Mouse (Mus musculus) spleen, adult 2 months (tissue): ENCODE results near the gene Gm37240. TPM values are rescaled to one million over a fixed set of nuclear protein-coding genes. Genes with fewer than 3 reads are reported as not detected.

Source experiments
- DNase-seq, 2 experiments: peaks; one replicate each; pipeline versions ENCODE4 v3.0.0 to v3.0.0-alpha.2; 2012 to 2021; ENCODE audit warnings: low spot score in 2 of 2, low read depth in 1 of 2
- H3K27ac ChIP-seq: fragments of 200-500 bp; 2 replicates; pipeline ENCODE4 v1.5.1; 2012; ENCODE audit warnings: low read length, inconsistent platforms; ENCODE audit not compliant: insufficient read depth
- H3K27me3 ChIP-seq: fragments of 200-500 bp; 2 replicates; pipeline ENCODE4 v1.6.1; 2012; ENCODE audit warnings: mild to moderate bottlenecking, moderate library complexity, low read length, inconsistent platforms; ENCODE audit not compliant: control insufficient read depth, insufficient read depth
- H3K36me3 ChIP-seq: fragments of 200-500 bp; 2 replicates; pipeline ENCODE4 v1.6.1; 2012; ENCODE audit warnings: mild to moderate bottlenecking, low read length, inconsistent platforms; ENCODE audit not compliant: control insufficient read depth, insufficient read depth
- H3K4me1 ChIP-seq: fragments of 200-500 bp; 2 replicates; pipeline ENCODE4 v1.6.1; 2011; ENCODE audit warnings: inconsistent platforms; ENCODE audit not compliant: control insufficient read depth, insufficient read depth, insufficient read length
- H3K4me3 ChIP-seq: fragments of 200-500 bp; 2 replicates; pipeline ENCODE4 v1.5.1; 2011; ENCODE audit warnings: mild to moderate bottlenecking, inconsistent platforms; ENCODE audit not compliant: insufficient read depth, insufficient read length; ENCODE audit errors: extremely low read depth
- CTCF ChIP-seq: fragments of 200-500 bp; IDR thresholded peaks from 2 replicates; pipeline ENCODE4 v1.5.1; 2011; ENCODE audit warnings: mild to moderate bottlenecking, inconsistent platforms; ENCODE audit not compliant: insufficient read depth, insufficient read length, insufficient replicate concordance; ENCODE audit errors: extremely low read depth
- POLR2A ChIP-seq: fragments of 200-500 bp; IDR thresholded peaks from 2 replicates; pipeline ENCODE4 v1.6.1; 2011; ENCODE audit warnings: low read depth, low read length, inconsistent platforms
- WGBS: fragments of 180-500 bp; shearing (Covaris S2); methylation state at CpG from one replicate; pipeline ENCODE4 v1.1.7; 2018; 5-methylcytosine and 5-hydroxymethylcytosine counted together
- polyA plus RNA-seq: library from polyadenylated mRNA; depleted of rRNA; stranded (reverse); fragments of >200 nt; gene quantifications from 2 replicates; pipeline ENCODE4 v1.2.3, GENCODE M21; 2012

The Gm37240 gene
- polyA plus RNA-seq, 1 experiment, result 1.1 TPM

- Histone ChIP-seq H3K27me3 (no peaks in the 10 kb centered on the region), H3K4me1 (no peaks in the 10 kb centered on the region), H3K27ac (no peak overlapping the region), H3K36me3 (no peaks in the 10 kb centered on the region), H3K4me3 (no peak overlapping the region)
- 91% methylated on average over 11 of the region's 11 CpGs for WGBS
- no peak for DNase-seq
- TF ChIP-seq CTCF, result no peak
- no peak for TF ChIP-seq POLR2A
Observed at GRCm38 (mm10) chr3:85535621-85536520, 351.4 kb downstream of the Gm37240 start.

DNA sequence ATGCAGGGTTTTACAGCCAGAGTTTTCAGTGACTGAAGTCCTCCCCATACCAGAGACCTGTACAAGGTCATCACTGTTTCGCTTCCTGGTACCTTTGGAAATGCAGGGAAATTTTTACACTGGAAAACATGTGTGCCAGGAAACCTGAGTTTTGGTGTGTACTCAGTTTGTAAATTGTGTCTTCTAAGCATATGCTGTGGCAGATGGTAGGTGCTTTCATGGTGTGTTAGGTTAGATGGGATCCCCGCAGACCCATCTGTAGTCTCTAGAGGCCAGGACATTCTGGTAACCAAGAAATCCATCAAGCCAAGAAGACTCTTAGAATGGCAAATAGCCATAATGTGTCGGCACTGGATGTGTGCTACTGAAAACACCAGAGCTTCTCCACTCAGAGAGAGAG is 352.3 kb downstream of the Gm37240 start:
- WGBS, result 88% methylated on average over 3 of the region's 3 CpGs
- no peak for TF ChIP-seq POLR2A
- no peak for TF ChIP-seq CTCF

GRCm38 (mm10) chr3:85532376-85532775 is 354.9 kb downstream of the Gm37240 start:
- WGBS, result 93% methylated on average over 3 of the region's 3 CpGs
- no peak for TF ChIP-seq CTCF
- H3K27me3 ChIP-seq, result no peaks in the 10 kb centered on the region
- no peak overlapping the region for H3K27ac ChIP-seq
- no peak overlapping the region for H3K4me3 ChIP-seq
- H3K36me3 ChIP-seq, result no peaks in the 10 kb centered on the region
- H3K4me1 ChIP-seq, result no peaks in the 10 kb centered on the region
- no peak for DNase-seq

More for the DNA sequence above, 352.3 kb downstream of the Gm37240 start:
- Histone ChIP-seq H3K4me1 (no peaks in the 10 kb centered on the region), H3K27me3 (no peaks in the 10 kb centered on the region), H3K27ac (no peak overlapping the region), H3K36me3 (no peaks in the 10 kb centered on the region), H3K4me3 (no peak overlapping the region)
- no peak for DNase-seq

GRCm38 (mm10) chr3:85530601-85531161 is 356.6 kb downstream of the Gm37240 start:
- DNase-seq, result no peak
- WGBS, result 87% methylated on average over 8 of the region's 8 CpGs
- TF ChIP-seq POLR2A, result no peak
- no peak for TF ChIP-seq CTCF

DNA sequence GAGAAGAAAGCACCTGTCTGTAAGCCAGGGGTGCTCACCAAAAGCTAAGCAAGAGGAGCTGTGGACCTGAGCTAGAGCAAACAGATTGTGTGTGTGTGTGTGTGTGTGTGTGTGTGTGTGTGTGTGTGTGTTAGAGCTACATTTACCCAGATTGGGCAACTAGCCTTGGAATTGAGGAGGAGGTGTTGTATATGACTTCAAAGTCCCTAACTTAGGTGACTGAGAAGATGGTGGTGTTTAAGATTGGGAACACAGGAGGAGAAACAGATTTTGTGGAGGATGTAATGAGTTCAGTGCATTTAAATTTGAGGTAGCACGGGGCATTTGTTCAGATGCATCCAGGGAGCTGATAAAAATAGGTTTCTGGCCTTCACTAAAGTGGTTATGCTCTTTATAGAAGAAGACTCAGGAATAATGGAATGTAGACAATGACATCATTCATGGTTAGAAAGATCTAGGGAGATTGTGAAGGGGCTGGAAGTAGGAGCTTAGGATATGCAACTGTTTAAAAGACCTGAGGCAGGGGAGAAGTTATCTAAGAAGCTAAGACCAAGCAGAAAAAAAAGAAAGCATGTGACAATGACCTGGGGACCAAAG is 365.9 kb downstream of the Gm37240 start:
- no peak for TF ChIP-seq POLR2A
- no peak for TF ChIP-seq CTCF

More at GRCm38 (mm10) chr3:85530601-85531161, 356.6 kb downstream of the Gm37240 start:
- Histone ChIP-seq H3K27ac (no peak overlapping the region), H3K27me3 (no peaks in the 10 kb centered on the region), H3K4me1 (no peaks in the 10 kb centered on the region), H3K36me3 (no peaks in the 10 kb centered on the region), H3K4me3 (no peak overlapping the region)

GRCm38 (mm10) chr3:85518668-85519067 is 368.6 kb downstream of the Gm37240 start:
- H3K27me3 ChIP-seq, result no peaks in the 10 kb centered on the region
- H3K4me3 ChIP-seq, result no peak overlapping the region
- H3K27ac ChIP-seq, result no peak overlapping the region
- no peak for TF ChIP-seq POLR2A
- TF ChIP-seq CTCF, result no peak
- H3K4me1 ChIP-seq, result no peaks in the 10 kb centered on the region
- H3K36me3 ChIP-seq, result no peaks in the 10 kb centered on the region
- no peak for DNase-seq
- WGBS, result 37% methylated on average over 8 of the region's 8 CpGs

More for the DNA sequence above, 365.9 kb downstream of the Gm37240 start:
- no peaks in the 10 kb centered on the region for H3K36me3 ChIP-seq
- no peak overlapping the region for H3K27ac ChIP-seq
- 80% methylated on average over 1 of the region's 1 CpGs for WGBS
- H3K27me3 ChIP-seq, result no peaks in the 10 kb centered on the region
- no peak overlapping the region for H3K4me3 ChIP-seq
- H3K4me1 ChIP-seq, result no peaks in the 10 kb centered on the region
- DNase-seq, result no peak

DNA sequence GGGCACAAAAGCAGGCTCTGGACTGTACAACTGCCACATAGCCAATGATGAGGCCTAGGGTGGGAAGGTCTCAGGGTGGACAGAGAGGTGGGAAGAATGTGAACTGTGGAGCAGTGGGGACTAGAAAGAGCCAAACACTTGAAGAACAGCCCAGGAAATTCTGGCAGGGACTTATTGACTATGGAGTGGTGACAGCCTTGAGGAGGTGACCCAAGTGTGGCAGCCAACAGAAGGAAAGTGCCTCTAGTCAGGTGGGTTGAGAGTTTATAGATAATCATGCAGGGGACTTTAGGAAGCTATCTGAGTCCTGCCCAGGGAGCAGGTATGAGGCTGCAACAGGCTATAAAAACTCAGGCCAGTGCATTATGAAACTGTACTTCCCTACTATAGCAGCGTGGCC is 369.2 kb downstream of the Gm37240 start:
- Histone ChIP-seq H3K27ac (no peak overlapping the region), H3K36me3 (no peaks in the 10 kb centered on the region), H3K27me3 (no peaks in the 10 kb centered on the region), H3K4me1 (no peaks in the 10 kb centered on the region), H3K4me3 (no peak overlapping the region)
- TF ChIP-seq POLR2A (no peak), CTCF (no peak)
- whole genome bisulfite sequencing, result 56% methylated on average over 1 of the region's 1 CpGs
- no peak for DNase-seq
